Mouse (Mus musculus): Measurements from ENCODE around the gene Slc26a9. TPM values are rescaled to one million over a fixed set of nuclear protein-coding genes. Genes with fewer than 3 reads are reported as not detected.
A peak's percentile ranks its signal among the peaks of the same experiment; 100 is the strongest.

Gene Slc26a9
- total and polyA plus RNA-seq, 2 experiments: under 0.01 TPM; not detected in 1

DNA sequence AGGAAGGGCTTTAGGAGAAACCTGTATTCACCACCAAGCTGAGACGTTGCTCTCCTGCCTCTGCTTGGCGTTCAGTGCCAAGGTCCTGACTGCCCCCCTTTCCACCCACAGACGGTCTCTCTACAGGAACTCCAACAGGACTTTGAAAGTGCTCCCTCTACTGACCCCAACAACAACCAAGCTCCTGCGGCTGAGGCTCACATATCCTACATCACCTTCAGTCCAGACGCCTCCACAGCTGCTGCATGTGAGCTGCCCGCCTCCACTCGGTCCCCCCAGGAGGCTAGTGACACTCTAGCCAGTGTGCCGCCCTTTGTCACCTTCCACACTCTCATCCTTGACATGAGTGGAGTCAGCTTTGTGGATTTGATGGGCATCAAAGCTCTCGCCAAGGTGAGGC lies 19.9 kb downstream of the Slc26a9 start:
- H3K36me3 ChIP-seq (ENCODE audit: control insufficient read depth, insufficient read depth, low read length): no peaks in the 10 kb centered on the region
- TF ChIP-seq CTCF (IDR thresholded peaks at IDR 0.05; ENCODE audit: low read depth, low read length) (no peak), POLR2A (IDR thresholded peaks at IDR 0.05; ENCODE audit: extremely low read depth, insufficient read depth, low read length) (no peak)
- DNase-seq (ENCODE audit: extremely low read depth, low read depth, low spot score): no peak
- H3K27ac ChIP-seq (replicated peaks; ENCODE audit: insufficient read depth, low read depth, low read length): no peak overlapping the region
- 73% methylated on average over 9 of the region's 9 CpGs for WGBS
- no peaks in the 10 kb centered on the region for H3K4me1 ChIP-seq (ENCODE audit: control insufficient read depth, insufficient read depth, low read length)
- no peaks in the 10 kb centered on the region for H3K79me2 ChIP-seq (ENCODE audit: control insufficient read depth, insufficient read depth, low read length)
- H3K4me3 ChIP-seq (ENCODE audit: insufficient read depth, low read depth, low read length): no peak overlapping the region
- H3K9ac ChIP-seq (ENCODE audit: low read depth, low read length): no peak overlapping the region
- H3K27me3 ChIP-seq (ENCODE audit: control insufficient read depth, insufficient read depth, low read length): no peaks in the 10 kb centered on the region

DNA sequence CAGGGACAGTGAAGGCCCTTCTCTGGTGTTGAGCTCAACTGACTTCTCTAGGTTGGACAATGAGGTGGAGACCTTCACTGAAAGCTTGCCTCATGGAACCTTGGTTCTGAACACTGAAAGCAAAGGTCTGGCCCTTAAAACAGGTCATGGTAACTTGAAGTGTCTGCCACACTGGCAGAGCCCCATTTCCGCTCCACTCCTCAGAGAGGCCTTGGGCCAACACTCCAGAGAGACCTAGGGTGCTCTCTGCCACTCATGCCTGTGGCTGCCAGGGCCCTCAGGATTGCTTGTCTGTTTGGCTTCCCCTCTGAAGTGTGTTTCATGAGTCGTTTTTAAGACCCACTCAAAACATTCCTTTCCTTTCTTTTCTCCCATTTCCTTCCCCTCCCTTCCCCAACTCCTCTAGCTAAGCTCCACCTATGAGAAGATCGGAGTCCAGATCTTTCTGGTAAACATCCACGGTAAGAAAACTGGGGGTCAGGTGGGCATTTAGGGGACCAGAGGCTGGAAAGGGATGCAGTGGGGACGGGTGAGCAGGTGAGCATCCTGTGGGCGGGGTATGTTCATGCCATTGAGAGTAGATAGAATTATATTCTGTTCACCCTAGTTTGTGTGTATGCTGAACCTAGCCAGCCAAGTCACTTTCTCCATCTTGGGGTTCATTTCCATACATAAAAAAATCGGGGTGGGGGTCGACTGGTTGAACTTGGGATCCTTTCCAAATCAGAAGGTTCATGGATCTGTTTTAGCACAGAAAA lies 20.9 kb downstream of the Slc26a9 start:
- no peak overlapping the region for H3K27ac ChIP-seq (replicated peaks; ENCODE audit: insufficient read depth, low read depth, low read length)
- TF ChIP-seq CTCF (IDR thresholded peaks at IDR 0.05; ENCODE audit: low read depth, low read length): no peak
- no peak for TF ChIP-seq POLR2A (IDR thresholded peaks at IDR 0.05; ENCODE audit: extremely low read depth, insufficient read depth, low read length)
- no peak for DNase-seq (ENCODE audit: extremely low read depth, low read depth, low spot score)
- no peaks in the 10 kb centered on the region for H3K4me1 ChIP-seq (ENCODE audit: control insufficient read depth, insufficient read depth, low read length)
- H3K36me3 ChIP-seq (ENCODE audit: control insufficient read depth, insufficient read depth, low read length): no peaks in the 10 kb centered on the region
- no peaks in the 10 kb centered on the region for H3K79me2 ChIP-seq (ENCODE audit: control insufficient read depth, insufficient read depth, low read length)
- H3K4me3 ChIP-seq (ENCODE audit: insufficient read depth, low read depth, low read length): no peak overlapping the region
- WGBS: 58% methylated on average over 8 of the region's 8 CpGs
- H3K27me3 ChIP-seq (ENCODE audit: control insufficient read depth, insufficient read depth, low read length): no peaks in the 10 kb centered on the region
- H3K9ac ChIP-seq (ENCODE audit: low read depth, low read length): no peak overlapping the region

DNA sequence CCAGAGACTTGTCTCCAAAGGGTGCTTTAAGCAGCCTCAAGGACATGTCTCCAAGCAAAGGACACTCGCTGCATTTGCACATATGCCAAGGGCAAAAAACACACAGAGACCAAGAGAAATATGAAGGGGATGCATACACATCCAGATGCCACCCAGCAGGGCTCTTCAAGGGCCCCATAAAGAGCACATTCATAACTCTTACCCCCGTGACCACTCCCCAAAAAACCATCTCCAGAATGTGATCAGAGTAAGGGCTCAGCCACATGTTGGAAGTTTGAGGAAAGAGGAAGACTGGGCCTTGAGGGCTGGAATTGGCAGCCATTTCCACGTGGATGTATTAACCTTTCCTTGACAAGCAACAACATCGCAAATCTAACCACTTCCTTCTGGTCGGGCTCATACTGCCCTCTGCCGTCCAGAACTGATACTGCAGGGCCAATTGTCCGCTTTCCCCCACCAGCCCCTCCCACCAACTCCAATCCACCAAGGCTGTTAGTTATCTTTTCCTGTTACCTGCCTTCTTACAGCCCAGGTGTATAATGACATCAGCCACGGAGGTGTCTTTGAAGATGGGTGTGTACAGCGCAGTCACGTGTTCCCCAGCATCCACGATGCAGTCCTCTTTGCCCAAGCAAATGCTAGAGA lies 21.7 kb downstream of the Slc26a9 start:
- Histone ChIP-seq H3K4me1 (ENCODE audit: control insufficient read depth, insufficient read depth, low read length) (no peaks in the 10 kb centered on the region), H3K4me3 (ENCODE audit: insufficient read depth, low read depth, low read length) (no peak overlapping the region), H3K36me3 (ENCODE audit: control insufficient read depth, insufficient read depth, low read length) (no peaks in the 10 kb centered on the region), H3K27me3 (ENCODE audit: control insufficient read depth, insufficient read depth, low read length) (no peaks in the 10 kb centered on the region), H3K9ac (ENCODE audit: low read depth, low read length) (no peak overlapping the region), H3K79me2 (ENCODE audit: control insufficient read depth, insufficient read depth, low read length) (no peaks in the 10 kb centered on the region), H3K27ac (replicated peaks; ENCODE audit: insufficient read depth, low read depth, low read length) (no peak overlapping the region)
- 16% methylated on average over 11 of the region's 11 CpGs for WGBS
- DNase-seq (ENCODE audit: extremely low read depth, low read depth, low spot score): peak; percentile 33
- TF ChIP-seq POLR2A (IDR thresholded peaks at IDR 0.05; ENCODE audit: extremely low read depth, insufficient read depth, low read length) (no peak), CTCF (IDR thresholded peaks at IDR 0.05; ENCODE audit: low read depth, low read length) (peak; percentile 95)

DNA sequence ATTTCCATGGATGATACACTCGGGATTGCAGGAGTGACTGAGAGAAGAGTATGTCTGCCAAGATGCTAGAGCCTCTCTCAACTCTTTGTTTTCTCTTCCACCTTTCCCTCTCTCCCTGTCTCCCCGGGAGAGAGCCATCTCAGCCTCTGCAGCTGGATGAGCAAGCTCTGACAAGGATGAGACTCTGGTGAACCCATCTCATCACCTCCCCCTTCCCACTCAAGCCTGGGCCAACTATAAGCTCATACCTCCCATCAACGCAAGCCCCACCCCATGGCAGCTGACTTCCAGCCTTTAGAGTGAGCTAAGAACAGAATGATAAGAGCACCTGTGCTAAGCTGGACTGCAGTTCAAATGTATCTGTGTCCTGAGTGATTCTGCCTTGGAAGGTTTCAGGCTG lies 25.5 kb downstream of the Slc26a9 start:
- no peaks in the 10 kb centered on the region for H3K79me2 ChIP-seq (ENCODE audit: control insufficient read depth, insufficient read depth, low read length)
- no peaks in the 10 kb centered on the region for H3K27me3 ChIP-seq (ENCODE audit: control insufficient read depth, insufficient read depth, low read length)
- H3K27ac ChIP-seq (replicated peaks; ENCODE audit: insufficient read depth, low read depth, low read length): no peak overlapping the region
- DNase-seq (ENCODE audit: extremely low read depth, low read depth, low spot score): no peak
- 65% methylated on average over 3 of the region's 3 CpGs for WGBS
- no peaks in the 10 kb centered on the region for H3K36me3 ChIP-seq (ENCODE audit: control insufficient read depth, insufficient read depth, low read length)
- H3K9ac ChIP-seq (ENCODE audit: low read depth, low read length): no peak overlapping the region
- no peaks in the 10 kb centered on the region for H3K4me1 ChIP-seq (ENCODE audit: control insufficient read depth, insufficient read depth, low read length)
- H3K4me3 ChIP-seq (ENCODE audit: insufficient read depth, low read depth, low read length): no peak overlapping the region
- no peak for TF ChIP-seq POLR2A (IDR thresholded peaks at IDR 0.05; ENCODE audit: extremely low read depth, insufficient read depth, low read length)
- no peak for TF ChIP-seq CTCF (IDR thresholded peaks at IDR 0.05; ENCODE audit: low read depth, low read length)

GRCm38 (mm10) chr1:131770656-131771055 lies 26.8 kb downstream of the Slc26a9 start:
- no peak for TF ChIP-seq POLR2A (IDR thresholded peaks at IDR 0.05; ENCODE audit: extremely low read depth, insufficient read depth, low read length)
- TF ChIP-seq CTCF (IDR thresholded peaks at IDR 0.05; ENCODE audit: low read depth, low read length): no peak
- no peak overlapping the region for H3K4me3 ChIP-seq (ENCODE audit: insufficient read depth, low read depth, low read length)
- DNase-seq (ENCODE audit: extremely low read depth, low read depth, low spot score): peak; percentile 81
- H3K4me1 ChIP-seq (ENCODE audit: control insufficient read depth, insufficient read depth, low read length): no peaks in the 10 kb centered on the region
- no peaks in the 10 kb centered on the region for H3K27me3 ChIP-seq (ENCODE audit: control insufficient read depth, insufficient read depth, low read length)
- no peaks in the 10 kb centered on the region for H3K36me3 ChIP-seq (ENCODE audit: control insufficient read depth, insufficient read depth, low read length)
- H3K79me2 ChIP-seq (ENCODE audit: control insufficient read depth, insufficient read depth, low read length): no peaks in the 10 kb centered on the region
- no peak overlapping the region for H3K27ac ChIP-seq (replicated peaks; ENCODE audit: insufficient read depth, low read depth, low read length)
- WGBS: 76% methylated on average over 4 of the region's 4 CpGs
- H3K9ac ChIP-seq (ENCODE audit: low read depth, low read length): no peak overlapping the region

DNA sequence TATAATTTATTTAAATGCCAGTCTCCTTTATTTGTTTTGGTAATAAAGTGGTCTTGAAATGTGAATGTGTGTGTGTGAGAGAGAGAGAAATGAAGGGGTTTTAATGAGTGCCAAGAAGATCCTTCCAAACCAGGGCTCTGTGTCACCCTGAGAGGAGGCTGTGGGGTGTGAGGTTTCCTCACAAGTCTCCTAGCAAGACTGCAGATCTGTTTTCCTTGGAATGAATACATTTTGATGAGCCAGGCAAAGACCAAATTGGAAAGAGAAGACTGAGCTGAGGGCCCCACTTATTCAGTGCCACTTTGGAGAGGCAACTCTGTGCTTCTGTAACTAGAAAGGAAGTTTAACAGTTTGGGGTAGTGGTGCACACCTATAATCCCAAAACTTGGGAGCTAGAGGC lies 27.6 kb downstream of the Slc26a9 start:
- H3K79me2 ChIP-seq (ENCODE audit: control insufficient read depth, insufficient read depth, low read length): no peaks in the 10 kb centered on the region
- TF ChIP-seq POLR2A (IDR thresholded peaks at IDR 0.05; ENCODE audit: extremely low read depth, insufficient read depth, low read length) (no peak), CTCF (IDR thresholded peaks at IDR 0.05; ENCODE audit: low read depth, low read length) (no peak)
- DNase-seq (ENCODE audit: extremely low read depth, low read depth, low spot score): no peak
- no peak overlapping the region for H3K9ac ChIP-seq (ENCODE audit: low read depth, low read length)
- H3K4me1 ChIP-seq (ENCODE audit: control insufficient read depth, insufficient read depth, low read length): no peaks in the 10 kb centered on the region
- H3K27me3 ChIP-seq (ENCODE audit: control insufficient read depth, insufficient read depth, low read length): no peaks in the 10 kb centered on the region
- no peak overlapping the region for H3K27ac ChIP-seq (replicated peaks; ENCODE audit: insufficient read depth, low read depth, low read length)
- no peak overlapping the region for H3K4me3 ChIP-seq (ENCODE audit: insufficient read depth, low read depth, low read length)
- H3K36me3 ChIP-seq (ENCODE audit: control insufficient read depth, insufficient read depth, low read length): no peaks in the 10 kb centered on the region
